Mouse (Mus musculus): Measurements from ENCODE around the gene Gm5930.
"Not testable (repeated sequence)": the region's sequence is repeated elsewhere in the genome, so short reads cannot be mapped to it uniquely, and the experiment has no call there.

GRCm38 (mm10) chr14:44285280-44285679, 53.1 kb downstream of the Gm5930 start, which contains the start of gene Gm8220:
- TF ChIP-seq CTCF (IDR thresholded peaks at IDR 0.05; ENCODE audit: control insufficient read depth, insufficient read depth, low read length); POLR2A (IDR thresholded peaks at IDR 0.05; ENCODE audit: borderline replicate concordance, control insufficient read depth, low read depth, low read length): not testable (repeated sequence)

All from bone marrow, adult 2 months (tissue).